Mouse (Mus musculus) kidney, postnatal 14 days (tissue): Measurements from ENCODE around the gene Bak1.
"Not testable (repeated sequence)": the region's sequence is repeated elsewhere in the genome, so short reads cannot be mapped to it uniquely, and the experiment has no call there.

Experiments used
- DNase-seq: peaks from one replicate; pipeline ENCODE4 v3.0.0; 2022; ENCODE audit warnings: mixed read lengths

Gene Bak1

GRCm38 (mm10) chr17:27018555-27019196, 10.1 kb downstream of the Bak1 start:
- DNase-seq, result no peak

DNA sequence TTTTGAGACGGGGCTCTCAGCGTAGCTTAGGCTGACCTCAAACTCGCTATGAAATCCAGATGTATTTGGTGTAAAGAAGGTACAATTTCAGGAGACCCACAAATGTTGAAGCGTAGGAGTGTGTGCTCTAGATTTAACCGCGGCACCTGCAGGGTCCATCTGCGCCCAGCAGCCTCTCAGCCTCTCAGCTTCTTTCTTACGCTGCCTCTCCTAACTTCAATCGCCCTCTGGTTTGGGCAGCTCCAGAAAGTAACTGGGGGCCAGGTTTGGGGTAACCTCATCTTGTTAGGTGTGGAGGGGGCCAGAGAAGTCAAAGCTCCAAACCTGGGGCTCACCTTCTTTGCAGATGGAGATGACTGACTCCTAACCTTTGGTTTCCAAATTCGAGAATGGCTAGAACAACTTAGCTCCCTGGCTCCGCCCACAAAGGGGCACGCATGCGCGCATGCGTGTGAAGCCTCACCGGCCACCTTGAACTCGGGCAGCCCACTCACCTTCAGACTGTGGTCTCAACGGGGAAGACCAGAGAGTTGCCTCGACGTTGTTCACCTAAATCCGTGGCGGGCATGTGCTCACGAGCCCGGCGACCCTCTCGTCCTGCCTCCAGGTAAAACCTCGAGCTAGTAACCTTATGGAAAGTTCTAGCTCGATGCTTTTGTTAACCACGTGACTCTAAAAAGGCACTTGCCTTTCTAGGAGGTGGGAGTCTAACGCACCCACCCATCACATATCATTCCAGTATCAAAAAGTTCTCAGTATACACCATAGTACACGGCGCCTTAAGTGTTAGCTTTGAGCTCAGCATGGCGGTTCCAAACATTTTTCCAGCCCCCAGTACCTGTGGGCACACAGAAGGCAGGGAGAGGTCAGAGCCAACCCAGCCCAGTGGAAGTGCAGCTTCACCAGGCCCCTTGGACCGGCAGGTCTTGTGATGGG, 11.0 kb downstream of the Bak1 start:
- DNase-seq, result peak; percentile 93

- no peak for DNase-seq
These were observed 15.9 kb downstream of the Bak1 start for GRCm38 (mm10) chr17:27012909-27013308.

GRCm38 (mm10) chr17:27011998-27012672, 16.7 kb downstream of the Bak1 start:
- no peak for DNase-seq

DNA sequence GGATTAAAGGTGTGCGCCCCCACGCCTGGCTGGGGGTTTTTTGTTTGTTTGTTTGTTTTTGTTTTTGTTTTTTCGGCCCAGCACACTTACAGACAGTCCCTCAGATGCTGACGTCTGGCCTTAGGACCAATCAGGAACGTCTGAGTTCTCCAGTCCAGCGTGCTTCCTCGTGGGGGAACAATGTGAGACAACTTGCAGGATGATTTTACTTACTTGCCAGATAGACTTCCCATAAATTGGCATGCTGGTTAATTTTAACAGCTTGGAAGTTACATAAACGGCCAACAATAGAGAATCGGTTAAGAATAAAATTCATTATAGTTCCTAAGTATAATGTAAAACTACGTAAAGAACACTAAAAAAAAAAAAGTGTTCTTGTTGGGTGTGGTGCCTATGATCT, 17.6 kb downstream of the Bak1 start:
- DNase-seq, result no peak

- no peak for DNase-seq
These were observed 20.5 kb downstream of the Bak1 start for GRCm38 (mm10) chr17:27008277-27008676.

DNA sequence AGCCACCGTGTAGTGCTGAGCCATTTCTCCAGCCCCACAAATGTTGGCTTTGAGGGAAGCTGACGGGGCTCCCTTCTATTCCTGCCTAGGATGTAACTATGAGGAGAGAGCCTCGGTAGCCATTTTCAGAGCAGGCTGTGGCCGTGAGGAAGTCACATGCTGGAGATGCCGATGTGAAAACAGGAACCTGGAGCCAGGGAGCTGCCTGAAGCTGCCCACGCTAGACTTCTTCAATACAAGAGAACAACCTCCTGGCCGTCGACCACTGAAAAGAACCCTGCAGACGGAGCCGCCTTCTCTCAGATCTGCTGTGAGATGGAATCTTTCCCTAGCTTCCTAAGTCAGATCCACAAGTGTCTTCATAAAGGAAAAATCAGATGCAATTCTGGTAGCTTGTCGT, 23.2 kb downstream of the Bak1 start:
- no peak for DNase-seq

DNA sequence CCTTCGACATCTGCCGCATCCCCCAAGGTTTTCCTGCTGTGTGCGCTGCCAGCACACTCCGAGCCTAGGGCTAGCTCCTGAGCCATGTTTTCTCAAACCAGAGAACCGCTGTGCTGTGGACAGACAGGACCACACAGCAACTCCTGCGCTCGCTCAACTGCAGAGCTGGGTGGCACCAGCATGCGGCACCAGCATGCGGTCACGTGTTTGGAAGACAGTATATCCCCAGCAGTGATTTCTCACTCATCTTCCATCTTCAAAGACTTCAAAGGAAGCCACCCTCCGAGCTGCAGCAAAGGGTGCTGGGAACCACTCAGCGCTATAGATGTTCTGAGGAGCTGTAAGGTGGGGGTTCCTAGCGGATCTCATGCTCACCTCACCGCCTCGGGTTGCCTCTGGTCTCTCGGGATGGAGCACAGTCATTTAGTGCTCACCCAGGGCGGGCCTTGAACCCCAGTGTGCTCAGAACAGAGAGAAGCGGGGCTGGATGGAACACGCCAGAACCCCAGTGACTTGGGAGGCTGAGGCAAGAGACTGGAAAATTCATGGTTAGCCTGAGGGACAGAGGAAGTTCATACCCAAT, 23.8 kb downstream of the Bak1 start:
- DNase-seq, result no peak

DNA sequence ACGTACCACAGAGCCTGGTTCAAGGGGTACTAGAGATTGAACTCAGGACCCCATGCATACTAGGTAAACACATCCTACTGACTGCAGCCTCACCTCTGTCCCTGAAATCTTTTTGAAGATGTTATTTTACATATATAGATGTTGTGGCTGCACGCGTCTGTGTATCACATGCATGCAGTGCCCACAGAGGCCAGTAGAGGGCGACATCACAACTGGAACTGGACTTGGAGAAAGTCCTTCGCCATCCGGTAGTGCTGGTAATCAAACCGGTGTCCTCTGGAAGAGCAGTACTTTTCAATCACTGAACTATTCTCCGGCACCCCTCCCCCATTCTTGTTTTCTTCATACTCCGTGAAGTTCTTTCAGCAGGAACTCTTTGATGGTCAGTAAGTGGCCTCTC, 24.4 kb downstream of the Bak1 start:
- DNase-seq, result peak; percentile 60

- no peak for DNase-seq
These were observed 26.9 kb downstream of the Bak1 start for GRCm38 (mm10) chr17:27001889-27002288.

DNA sequence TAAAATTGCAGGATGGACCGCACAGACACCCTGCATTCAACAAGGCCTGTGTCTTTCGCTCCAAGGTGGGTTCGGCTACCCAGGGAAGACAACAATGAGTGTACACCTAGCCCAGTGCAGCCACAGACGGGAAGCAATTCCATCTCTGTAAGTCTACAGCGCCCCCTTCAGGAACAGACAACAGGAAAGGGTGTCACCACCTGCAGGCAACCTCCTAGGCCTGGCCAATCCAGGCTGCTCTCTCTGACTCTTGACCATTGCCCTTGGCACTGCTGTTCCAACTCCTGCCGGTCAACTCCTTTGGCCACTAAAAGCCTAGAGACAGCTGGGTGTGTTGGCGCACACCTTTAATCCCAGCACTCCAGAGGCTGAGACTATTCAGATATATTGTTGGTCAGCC, 27.7 kb downstream of the Bak1 start:
- no peak for DNase-seq

DNA sequence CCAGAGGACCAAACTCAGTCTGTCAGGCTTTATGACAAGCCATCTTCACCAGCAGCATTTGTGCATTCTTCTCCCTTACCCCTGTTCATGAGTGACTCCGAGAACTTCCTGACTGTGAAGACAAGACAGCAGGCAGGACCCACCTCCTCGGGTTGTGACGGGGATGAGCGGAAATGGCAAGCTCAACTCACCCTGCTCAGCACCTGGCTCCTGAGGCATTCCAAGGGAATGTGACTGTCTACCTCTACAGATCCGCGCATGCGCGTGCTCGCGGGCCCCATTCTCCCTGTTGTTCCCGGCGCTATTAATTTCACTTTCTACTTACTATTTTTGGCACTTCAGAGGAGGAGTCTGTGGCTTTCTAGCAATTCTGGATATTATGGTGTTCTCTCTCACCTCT, 28.8 kb downstream of the Bak1 start:
- DNase-seq, result peak; percentile 44

- DNase-seq, result no peak
These were observed 30.5 kb downstream of the Bak1 start for GRCm38 (mm10) chr17:26998283-26998682.

- no peak for DNase-seq
These were observed 31.1 kb downstream of the Bak1 start for GRCm38 (mm10) chr17:26997661-26998060.

DNA sequence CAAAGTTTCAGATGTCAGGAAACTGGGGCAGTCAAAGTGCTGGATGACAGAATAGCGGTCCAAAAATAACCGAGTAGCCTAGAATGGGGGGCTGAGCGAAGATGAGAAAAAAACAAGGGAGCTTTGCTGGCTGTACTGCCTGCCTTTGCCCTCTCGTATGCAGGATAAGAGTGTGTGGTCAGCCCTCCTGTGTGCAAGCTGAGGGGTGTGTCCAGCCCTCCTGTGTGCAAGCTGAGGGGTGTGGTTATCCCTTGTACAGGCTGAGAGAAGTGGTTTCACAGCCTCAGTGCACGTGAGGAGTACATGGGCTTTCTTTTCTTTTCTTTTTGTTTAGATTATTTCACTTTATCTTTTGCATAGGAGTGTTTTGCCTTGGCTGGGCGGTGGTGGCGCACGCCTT, 33.2 kb downstream of the Bak1 start:
- DNase-seq, result no peak

DNA sequence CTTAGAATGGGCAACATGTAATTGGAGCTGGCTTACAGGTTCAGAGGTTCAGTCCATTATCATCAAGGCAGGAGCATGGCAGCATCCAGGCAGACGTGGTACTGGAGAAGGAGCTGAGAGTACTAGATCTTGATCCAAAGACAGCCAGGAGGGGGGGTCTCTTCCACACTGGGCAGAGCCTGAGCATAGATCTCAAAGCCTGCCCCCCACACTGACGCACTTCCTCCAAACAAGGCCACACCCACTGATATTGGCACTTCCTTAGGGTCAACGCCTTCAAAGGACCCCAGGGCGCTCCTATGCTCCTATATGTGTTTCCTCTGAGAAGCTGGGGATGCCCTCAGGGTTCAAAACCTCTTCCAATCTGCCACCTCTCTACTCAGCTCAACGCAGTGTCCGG, 33.8 kb downstream of the Bak1 start:
- DNase-seq, result no peak

- peak; percentile 81 for DNase-seq
These were observed 34.4 kb downstream of the Bak1 start for GRCm38 (mm10) chr17:26994410-26994809.

DNA sequence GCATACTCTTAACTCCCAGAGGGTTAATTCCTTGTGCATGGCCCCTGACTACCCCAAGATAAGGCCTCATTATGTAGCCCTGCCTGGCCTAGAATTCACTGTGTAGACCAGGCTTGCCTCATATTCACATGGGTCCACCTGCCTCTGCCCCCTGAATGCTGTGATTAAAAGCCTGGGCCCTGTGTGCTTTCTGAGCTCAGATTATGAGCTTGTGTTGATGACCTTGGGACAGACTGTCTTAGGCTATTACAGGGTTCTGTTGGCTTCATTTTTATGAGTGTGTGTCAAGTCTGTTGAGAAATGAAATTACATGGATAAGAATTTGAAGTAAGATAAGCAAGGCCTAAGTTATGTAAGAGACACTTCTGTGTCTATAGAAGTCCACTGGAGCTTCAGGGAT, 38.3 kb downstream of the Bak1 start:
- DNase-seq, result no peak

DNA sequence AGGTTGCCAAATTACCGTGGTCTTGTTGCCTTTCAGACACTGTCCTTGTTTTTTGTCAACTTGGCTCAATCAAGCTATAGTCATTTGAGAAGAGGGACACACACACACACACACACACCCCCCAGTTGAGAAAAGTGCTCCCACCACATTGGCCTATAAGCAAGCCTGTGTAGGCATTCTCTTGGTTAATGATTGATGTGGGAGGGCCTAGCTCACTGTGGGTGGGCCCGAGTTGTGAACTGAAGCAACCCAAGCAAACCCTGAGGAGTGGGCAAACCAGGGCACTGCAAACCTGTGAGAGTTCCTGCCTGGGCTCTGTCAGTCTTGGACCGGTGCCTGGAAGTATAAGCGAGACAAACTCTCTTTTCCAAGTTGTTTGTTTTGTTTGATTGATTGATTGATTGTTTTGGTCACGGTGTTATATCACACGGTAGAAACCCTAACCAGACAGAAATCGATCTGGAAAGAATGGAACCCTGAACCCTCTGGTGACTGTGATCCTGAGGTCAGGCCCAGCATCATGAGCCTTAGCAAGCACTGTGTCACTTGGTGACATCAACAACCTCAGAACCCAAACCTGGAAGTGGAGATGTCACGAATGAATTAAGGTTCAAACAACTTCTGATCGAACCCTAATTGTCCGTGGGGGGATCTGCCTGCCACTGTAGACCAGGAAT, 43.2 kb downstream of the Bak1 start:
- no peak for DNase-seq

DNA sequence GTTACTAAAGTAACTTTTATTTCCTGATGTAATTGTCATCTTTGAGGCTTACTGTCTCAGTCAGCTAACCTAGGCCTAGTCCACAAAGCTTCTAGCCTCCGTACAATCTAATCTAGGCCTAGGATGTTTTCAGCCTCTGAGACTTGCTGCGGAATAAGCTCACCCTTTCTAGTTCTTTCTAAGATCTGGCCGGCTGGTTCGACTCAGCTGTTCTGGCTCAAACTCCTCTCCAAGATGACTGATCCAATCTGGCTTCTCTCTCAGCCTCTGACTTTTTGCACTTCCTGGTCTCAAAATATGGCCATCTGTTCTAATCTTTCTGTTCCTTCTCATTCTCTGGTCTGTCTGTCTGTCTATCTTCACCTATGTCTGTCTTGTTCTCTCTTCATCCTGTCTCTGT, 45.4 kb downstream of the Bak1 start:
- DNase-seq, result no peak

DNA sequence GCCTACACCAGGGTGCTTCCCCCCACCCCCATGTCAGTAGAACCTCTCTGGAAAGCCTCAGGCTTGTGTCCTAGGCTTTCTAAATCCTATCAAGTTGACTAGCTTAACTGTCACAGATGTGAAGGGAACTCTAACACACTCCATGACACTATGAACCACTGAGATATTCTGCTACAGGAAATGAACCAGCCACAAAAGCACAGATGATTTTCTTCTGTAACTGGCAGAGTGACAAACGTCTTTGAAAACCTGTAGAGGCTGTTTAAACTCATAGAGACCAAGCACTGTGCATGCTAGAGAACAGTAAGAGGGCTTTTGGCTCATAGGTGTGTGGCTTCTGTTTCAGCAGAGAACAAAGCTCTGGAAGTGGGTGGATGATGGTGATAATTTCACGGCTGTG, 47.8 kb downstream of the Bak1 start:
- no peak for DNase-seq

GRCm38 (mm10) chr17:26979426-26979825, 49.4 kb downstream of the Bak1 start:
- no peak for DNase-seq

GRCm38 (mm10) chr17:26977354-26977753, 51.5 kb downstream of the Bak1 start:
- DNase-seq, result not testable (repeated sequence)
